Mouse (Mus musculus): ENCODE results near the gene Mex3b. TPM values are rescaled to one million over a fixed set of nuclear protein-coding genes. Genes with fewer than 3 reads are reported as not detected.

Mex3b gene
- polyA plus RNA-seq, 1 experiment = not detected

DNA sequence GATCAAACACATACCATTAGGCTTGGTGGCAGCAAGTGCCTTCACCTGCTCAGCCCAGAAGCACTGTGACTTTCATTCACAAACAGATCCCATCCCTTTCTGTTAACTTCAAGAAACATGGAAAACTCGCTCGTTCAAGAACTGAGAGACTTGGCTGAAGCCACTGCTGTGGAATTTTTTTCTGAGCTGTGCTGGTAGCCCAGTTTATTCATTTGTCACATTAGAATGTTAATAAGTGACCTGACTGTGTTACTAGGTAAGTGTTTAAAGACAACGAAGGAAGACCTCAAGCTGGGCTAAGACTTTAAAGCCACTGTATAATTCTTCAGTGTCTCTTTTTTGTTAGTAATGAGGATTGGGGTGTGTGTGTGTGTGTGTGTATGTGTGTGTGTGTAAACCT, 35.9 kb downstream of the Mex3b start:
- 0 out of 2 replicates have a peak, but pooled peaks cover 2% of the 10 kb centered on the region for H3K4me1 ChIP-seq (ENCODE audit: control insufficient read depth, insufficient read depth, low read length)
- TF ChIP-seq POLR2A (IDR thresholded peaks at IDR 0.05; ENCODE audit: insufficient read depth, low read depth, low read length) = no peak
- TF ChIP-seq CTCF (IDR thresholded peaks at IDR 0.05; ENCODE audit: insufficient read depth, low read depth, low read length) = no peak
- H3K4me3 ChIP-seq (ENCODE audit: insufficient read depth, low read depth, low read length) = no peak overlapping the region
- WGBS = 76% methylated on average over 3 of the region's 3 CpGs
- H3K27ac ChIP-seq (ENCODE audit: insufficient read depth, low read depth, low read length) = no peak overlapping the region

DNA sequence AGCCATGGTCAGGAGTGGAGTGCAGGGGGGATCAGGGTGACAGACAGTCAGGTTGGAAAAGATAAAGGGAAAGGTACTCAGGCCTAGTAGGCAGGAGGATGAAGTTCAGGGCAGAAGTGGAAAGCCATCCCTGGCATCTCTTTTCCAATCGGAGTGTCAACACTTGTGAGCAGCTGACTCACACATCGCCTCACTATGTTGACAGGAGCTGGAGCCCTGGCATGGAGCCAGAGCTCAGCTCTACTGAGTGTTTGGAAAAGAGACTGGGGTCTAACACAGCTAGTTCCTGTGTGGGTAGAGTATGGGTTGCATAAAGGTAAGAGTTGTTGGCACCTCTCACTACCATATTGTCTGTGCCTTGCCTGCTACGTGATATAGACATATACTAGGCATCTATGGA, 38.4 kb downstream of the Mex3b start:
- WGBS = 62% methylated on average over 3 of the region's 3 CpGs
- no peak overlapping the region for H3K27ac ChIP-seq (ENCODE audit: insufficient read depth, low read depth, low read length)
- H3K4me1 ChIP-seq (ENCODE audit: control insufficient read depth, insufficient read depth, low read length) = 0 out of 2 replicates have a peak, but pooled peaks cover 2% of the 10 kb centered on the region
- no peak overlapping the region for H3K4me3 ChIP-seq (ENCODE audit: insufficient read depth, low read depth, low read length)
- TF ChIP-seq CTCF (IDR thresholded peaks at IDR 0.05; ENCODE audit: insufficient read depth, low read depth, low read length) (no peak), POLR2A (IDR thresholded peaks at IDR 0.05; ENCODE audit: insufficient read depth, low read depth, low read length) (no peak)

DNA sequence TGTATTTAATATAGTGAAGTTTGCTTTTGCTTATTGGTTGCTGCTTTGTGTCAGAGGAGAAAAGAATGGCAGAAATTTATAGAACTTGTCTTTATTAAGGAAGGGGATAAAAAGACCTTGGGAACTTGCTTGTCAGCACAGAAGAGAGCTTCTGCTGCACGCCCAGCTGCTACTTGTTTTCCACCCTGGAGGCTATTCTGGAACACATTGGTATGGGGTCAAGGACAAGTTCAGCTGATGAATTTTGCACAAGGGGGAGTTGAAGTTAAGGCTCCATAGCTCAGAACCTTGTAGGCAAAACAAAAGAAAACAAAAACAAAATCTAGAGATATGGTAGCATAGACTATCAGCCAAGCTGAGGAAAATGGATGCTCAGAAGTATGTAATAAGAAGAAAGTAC, 39.9 kb downstream of the Mex3b start:
- TF ChIP-seq CTCF (IDR thresholded peaks at IDR 0.05; ENCODE audit: insufficient read depth, low read depth, low read length) (no peak), POLR2A (IDR thresholded peaks at IDR 0.05; ENCODE audit: insufficient read depth, low read depth, low read length) (no peak)
- H3K4me3 ChIP-seq (ENCODE audit: insufficient read depth, low read depth, low read length) = no peak overlapping the region
- no peak overlapping the region for H3K27ac ChIP-seq (ENCODE audit: insufficient read depth, low read depth, low read length)
- 94% methylated on average over 1 of the region's 1 CpGs for WGBS
- H3K4me1 ChIP-seq (ENCODE audit: control insufficient read depth, insufficient read depth, low read length) = 0 out of 2 replicates have a peak, but pooled peaks cover 2% of the 10 kb centered on the region

DNA sequence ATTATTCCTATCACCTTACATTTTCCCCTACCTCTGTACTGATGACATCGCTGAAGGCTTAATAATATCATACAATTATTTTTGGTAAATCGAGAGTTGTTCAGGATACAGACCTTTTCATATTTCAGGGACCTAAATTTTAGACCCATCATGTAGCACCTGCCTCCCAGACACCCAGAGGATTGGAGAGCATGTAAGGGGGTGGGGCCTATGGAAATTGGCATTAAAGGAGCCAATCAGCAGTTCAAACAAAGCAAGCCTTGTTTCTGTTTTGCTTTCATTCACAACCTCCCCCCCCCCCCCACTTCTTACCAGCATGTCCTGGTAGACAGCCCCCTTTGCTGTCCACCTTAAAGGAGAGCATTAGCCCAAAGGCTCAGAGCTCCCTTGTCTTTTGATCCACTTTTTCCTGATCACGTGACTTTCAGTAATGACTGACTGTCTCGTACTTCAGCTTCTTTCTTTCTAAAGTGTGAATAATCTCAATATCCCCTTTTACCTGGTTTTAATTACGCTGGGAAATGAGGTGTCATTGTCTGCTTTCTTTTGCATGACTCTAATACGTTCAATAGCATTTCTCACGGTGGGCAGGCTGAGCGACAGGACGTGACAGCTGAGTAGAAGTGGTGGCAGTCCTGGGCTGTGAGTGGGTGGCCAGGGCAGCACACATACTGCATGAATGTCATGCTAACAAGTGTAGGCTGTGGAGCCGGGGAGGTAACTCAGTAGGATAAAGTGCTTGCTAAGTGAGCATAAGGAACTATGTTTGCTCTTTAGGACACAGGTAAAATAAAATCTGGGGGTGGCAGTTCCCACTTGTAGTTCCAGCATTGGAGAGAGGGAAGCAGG, 43.6 kb downstream of the Mex3b start:
- Histone ChIP-seq H3K4me3 (ENCODE audit: insufficient read depth, low read depth, low read length) (no peak overlapping the region), H3K27ac (ENCODE audit: insufficient read depth, low read depth, low read length) (no peak overlapping the region), H3K4me1 (ENCODE audit: control insufficient read depth, insufficient read depth, low read length) (no peaks in the 10 kb centered on the region)
- 46% methylated on average over 10 of the region's 10 CpGs for WGBS
- TF ChIP-seq CTCF (IDR thresholded peaks at IDR 0.05; ENCODE audit: insufficient read depth, low read depth, low read length) = no peak
- TF ChIP-seq POLR2A (IDR thresholded peaks at IDR 0.05; ENCODE audit: insufficient read depth, low read depth, low read length) = no peak

DNA sequence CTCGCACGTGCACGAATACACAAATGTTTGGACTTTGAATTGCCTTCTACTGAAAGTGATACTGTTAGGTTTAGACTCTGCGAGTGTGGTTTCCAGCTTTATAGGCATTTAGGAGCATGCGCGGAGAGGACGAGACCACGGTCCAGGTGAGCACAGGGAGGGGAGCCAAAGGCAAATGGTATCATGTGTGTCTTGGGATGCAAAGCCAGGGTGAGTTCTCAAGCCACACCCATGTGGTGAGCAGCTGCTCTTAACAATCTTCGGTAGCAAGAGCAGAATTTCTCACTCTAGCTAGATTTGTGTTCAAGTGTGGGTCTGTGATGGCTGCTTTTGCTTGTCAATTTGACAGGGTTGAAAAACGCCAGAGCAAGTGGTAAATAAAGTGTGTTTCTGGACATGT, 44.4 kb downstream of the Mex3b start:
- Histone ChIP-seq H3K27ac (ENCODE audit: insufficient read depth, low read depth, low read length) (no peak overlapping the region), H3K4me1 (ENCODE audit: control insufficient read depth, insufficient read depth, low read length) (no peaks in the 10 kb centered on the region), H3K4me3 (ENCODE audit: insufficient read depth, low read depth, low read length) (no peak overlapping the region)
- 91% methylated on average over 10 of the region's 10 CpGs for whole genome bisulfite sequencing
- TF ChIP-seq CTCF (IDR thresholded peaks at IDR 0.05; ENCODE audit: insufficient read depth, low read depth, low read length) (no peak), POLR2A (IDR thresholded peaks at IDR 0.05; ENCODE audit: insufficient read depth, low read depth, low read length) (no peak)

DNA sequence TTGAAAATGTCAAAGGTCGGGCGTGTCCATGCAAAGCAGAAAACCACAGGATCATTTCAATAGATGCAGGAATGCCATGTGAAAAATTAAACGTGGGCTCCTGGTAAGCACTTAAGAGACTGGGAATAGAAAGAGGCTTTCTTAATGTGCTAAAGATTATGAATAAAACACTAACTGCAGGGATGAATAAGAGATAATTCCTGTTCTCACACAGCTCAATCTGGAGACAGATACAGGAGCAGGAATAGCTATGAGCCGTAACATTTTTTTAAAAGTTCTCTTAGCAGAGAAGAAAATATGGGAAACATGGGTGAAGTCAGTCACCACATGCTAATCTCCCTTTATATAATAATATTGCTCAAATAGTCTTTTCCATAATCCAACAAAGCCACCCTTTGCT, 47.2 kb downstream of the Mex3b start:
- no peak overlapping the region for H3K27ac ChIP-seq (ENCODE audit: insufficient read depth, low read depth, low read length)
- WGBS = 74% methylated on average over 4 of the region's 4 CpGs
- H3K4me3 ChIP-seq (ENCODE audit: insufficient read depth, low read depth, low read length) = no peak overlapping the region
- TF ChIP-seq CTCF (IDR thresholded peaks at IDR 0.05; ENCODE audit: insufficient read depth, low read depth, low read length) = no peak
- TF ChIP-seq POLR2A (IDR thresholded peaks at IDR 0.05; ENCODE audit: insufficient read depth, low read depth, low read length) = no peak
- H3K4me1 ChIP-seq (ENCODE audit: control insufficient read depth, insufficient read depth, low read length) = no peaks in the 10 kb centered on the region

Other genes with a start within 250 kb of the Mex3b start
- not detected in 2 replicates for gene Saxo2, start 218.8 kb upstream of the Mex3b start, polyA plus RNA-seq (2012; ENCODE audit: insufficient read depth, insufficient read length, low replicate concordance, missing spikeins)
- gene Efl1, start 218.7 kb upstream of the Mex3b start, polyA plus RNA-seq (2012; ENCODE audit: insufficient read depth, insufficient read length, low replicate concordance, missing spikeins) = not detected in 2 replicates